Mouse (Mus musculus): Measurements from ENCODE around the gene Fars2. TPM values are rescaled to one million over a fixed set of nuclear protein-coding genes. Genes with fewer than 3 reads are reported as not detected.

Gene Fars2
- total and polyA plus RNA-seq, 2 experiments from 2014 or later = 54.8 to 78.9 TPM

- Histone ChIP-seq H3K36me3 (replicated peaks; ENCODE audit: control insufficient read depth, insufficient read depth, low read length) (no peaks in the 10 kb centered on the region), H3K4me2 (ENCODE audit: low read depth, low read length) (no peak overlapping the region), H3K4me1 (ENCODE audit: control insufficient read depth, insufficient read depth) (peaks cover 8% of the 10 kb centered on the region), H3K27me3 (ENCODE audit: control insufficient read depth, insufficient read depth, low read length) (no peaks in the 10 kb centered on the region), H3K4me3 (ENCODE audit: low read depth, low read length) (no peak overlapping the region), H3K9ac (replicated peaks; ENCODE audit: low read depth, low read length) (no peak overlapping the region), H3K9me3 (replicated peaks; ENCODE audit: control insufficient read depth, low read length) (no peaks in the 10 kb centered on the region), H3K27ac (ENCODE audit: low read depth) (no peak overlapping the region)
- 75% methylated on average over 7 of the region's 7 CpGs for WGBS
- ATAC-seq (ENCODE audit: insufficient read depth, low read depth) = no peak
- DNase-seq (ENCODE audit: low spot score) = no peak
- TF ChIP-seq EP300 (IDR thresholded peaks at IDR 0.05; ENCODE audit: low read depth) = no peak
- no peak for TF ChIP-seq CTCF (IDR thresholded peaks at IDR 0.05; ENCODE audit: low read depth)
Observed at GRCm38 (mm10) chr13:36282785-36283544, 165.8 kb downstream of the Fars2 start.

GRCm38 (mm10) chr13:36283545-36284067, 166.4 kb downstream of the Fars2 start:
- WGBS = 90% methylated on average over 7 of the region's 7 CpGs
- no peak overlapping the region for H3K4me2 ChIP-seq (ENCODE audit: low read depth, low read length)
- H3K9ac ChIP-seq (replicated peaks; ENCODE audit: low read depth, low read length) = no peak overlapping the region
- H3K4me3 ChIP-seq (ENCODE audit: low read depth, low read length) = no peak overlapping the region
- TF ChIP-seq EP300 (IDR thresholded peaks at IDR 0.05; ENCODE audit: low read depth) = no peak
- TF ChIP-seq CTCF (IDR thresholded peaks at IDR 0.05; ENCODE audit: low read depth) = no peak
- H3K4me1 ChIP-seq (ENCODE audit: control insufficient read depth, insufficient read depth) = peaks cover 8% of the 10 kb centered on the region
- DNase-seq (ENCODE audit: low spot score) (no peak), ATAC-seq (ENCODE audit: insufficient read depth, low read depth) (no peak)
- no peaks in the 10 kb centered on the region for H3K27me3 ChIP-seq (ENCODE audit: control insufficient read depth, insufficient read depth, low read length)
- H3K27ac ChIP-seq (ENCODE audit: low read depth) = no peak overlapping the region
- H3K9me3 ChIP-seq (replicated peaks; ENCODE audit: control insufficient read depth, low read length) = no peaks in the 10 kb centered on the region
- H3K36me3 ChIP-seq (replicated peaks; ENCODE audit: control insufficient read depth, insufficient read depth, low read length) = no peaks in the 10 kb centered on the region

- 84% methylated on average over 1 of the region's 1 CpGs for WGBS
- Histone ChIP-seq H3K9ac (replicated peaks; ENCODE audit: low read depth, low read length) (no peak overlapping the region), H3K4me2 (ENCODE audit: low read depth, low read length) (no peak overlapping the region), H3K27ac (ENCODE audit: low read depth) (no peak overlapping the region), H3K4me3 (ENCODE audit: low read depth, low read length) (no peak overlapping the region), H3K36me3 (replicated peaks; ENCODE audit: control insufficient read depth, insufficient read depth, low read length) (no peaks in the 10 kb centered on the region), H3K9me3 (replicated peaks; ENCODE audit: control insufficient read depth, low read length) (no peaks in the 10 kb centered on the region), H3K27me3 (ENCODE audit: control insufficient read depth, insufficient read depth, low read length) (no peaks in the 10 kb centered on the region), H3K4me1 (ENCODE audit: control insufficient read depth, insufficient read depth) (peaks cover 8% of the 10 kb centered on the region)
- no peak for DNase-seq (ENCODE audit: low spot score)
- no peak for TF ChIP-seq CTCF (IDR thresholded peaks at IDR 0.05; ENCODE audit: low read depth)
- no peak for TF ChIP-seq EP300 (IDR thresholded peaks at IDR 0.05; ENCODE audit: low read depth)
- no peak for ATAC-seq (ENCODE audit: insufficient read depth, low read depth)
Observed at GRCm38 (mm10) chr13:36284097-36284496, 166.9 kb downstream of the Fars2 start.

- TF ChIP-seq CTCF (IDR thresholded peaks at IDR 0.05; ENCODE audit: low read depth) (no peak), EP300 (IDR thresholded peaks at IDR 0.05; ENCODE audit: low read depth) (no peak)
- no peaks in the 10 kb centered on the region for H3K9me3 ChIP-seq (replicated peaks; ENCODE audit: control insufficient read depth, low read length)
- no peaks in the 10 kb centered on the region for H3K27me3 ChIP-seq (ENCODE audit: control insufficient read depth, insufficient read depth, low read length)
- ATAC-seq (ENCODE audit: insufficient read depth, low read depth) = no peak
- 81% methylated on average over 2 of the region's 2 CpGs for WGBS
- no peak for DNase-seq (ENCODE audit: low spot score)
- H3K4me1 ChIP-seq (ENCODE audit: control insufficient read depth, insufficient read depth) = peaks cover 4% of the 10 kb centered on the region
- no peaks in the 10 kb centered on the region for H3K36me3 ChIP-seq (replicated peaks; ENCODE audit: control insufficient read depth, insufficient read depth, low read length)
- H3K4me2 ChIP-seq (ENCODE audit: low read depth, low read length) = no peak overlapping the region
- no peak overlapping the region for H3K4me3 ChIP-seq (ENCODE audit: low read depth, low read length)
- H3K27ac ChIP-seq (ENCODE audit: low read depth) = no peak overlapping the region
- H3K9ac ChIP-seq (replicated peaks; ENCODE audit: low read depth, low read length) = no peak overlapping the region
Observed at GRCm38 (mm10) chr13:36285235-36285634, 168.0 kb downstream of the Fars2 start.

GRCm38 (mm10) chr13:36293511-36293910, 176.3 kb downstream of the Fars2 start:
- TF ChIP-seq EP300 (IDR thresholded peaks at IDR 0.05; ENCODE audit: low read depth) (no peak), CTCF (IDR thresholded peaks at IDR 0.05; ENCODE audit: low read depth) (no peak)
- no peaks in the 10 kb centered on the region for H3K36me3 ChIP-seq (replicated peaks; ENCODE audit: control insufficient read depth, insufficient read depth, low read length)
- H3K4me2 ChIP-seq (ENCODE audit: low read depth, low read length) = no peak overlapping the region
- ATAC-seq (ENCODE audit: insufficient read depth, low read depth) = no peak
- WGBS = 79% methylated on average over 3 of the region's 3 CpGs
- peaks cover 23% of the 10 kb centered on the region for H3K4me1 ChIP-seq (ENCODE audit: control insufficient read depth, insufficient read depth)
- no peak for DNase-seq (ENCODE audit: low spot score)
- H3K27ac ChIP-seq (ENCODE audit: low read depth) = no peak overlapping the region
- H3K9me3 ChIP-seq (replicated peaks; ENCODE audit: control insufficient read depth, low read length) = no peaks in the 10 kb centered on the region
- H3K27me3 ChIP-seq (ENCODE audit: control insufficient read depth, insufficient read depth, low read length) = no peaks in the 10 kb centered on the region
- H3K9ac ChIP-seq (replicated peaks; ENCODE audit: low read depth, low read length) = no peak overlapping the region
- H3K4me3 ChIP-seq (ENCODE audit: low read depth, low read length) = no peak overlapping the region

Measured in heart, postnatal 0 days (tissue).